Mouse (Mus musculus): ENCODE measurements at regions not wholly inside any gene's neighbourhood (a gene's known extent, or its start where the extent isn't known, plus 50 kb on each side); places are given as distances from the start of the nearest gene placed in this dataset.
A peak's percentile ranks its signal among the peaks of the same experiment; 100 is the strongest.
"Not testable (repeated sequence)": the region's sequence is repeated elsewhere in the genome, so short reads cannot be mapped to it uniquely, and the experiment has no call there.

DNA sequence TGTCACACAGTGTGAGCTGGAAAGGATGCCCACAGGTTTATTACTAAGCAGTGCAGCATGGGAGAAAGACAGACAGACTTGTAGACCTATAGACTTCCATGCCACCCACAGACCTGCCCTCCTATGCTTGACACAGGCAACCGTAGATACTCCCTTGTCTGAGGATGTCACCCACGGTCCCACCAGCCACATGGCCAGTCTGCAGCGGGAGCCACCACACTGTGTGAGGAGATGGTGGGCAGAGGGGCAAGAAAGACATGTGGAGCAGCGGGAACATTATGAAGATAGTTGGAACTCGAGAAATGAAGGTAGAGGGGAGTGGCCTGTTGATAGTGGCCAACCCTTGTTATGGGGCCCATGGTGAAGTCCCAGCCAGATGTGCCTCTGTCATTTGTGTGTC lies 244.0 kb upstream of the Tusc1 start:
- no peak for DNase-seq (ENCODE audit: low spot score in 2 of 2)

GRCm38 (mm10) chr4:93567487-93568259 lies 232.4 kb upstream of the Tusc1 start:
- no peak for DNase-seq (ENCODE audit: low spot score in 2 of 2)

DNA sequence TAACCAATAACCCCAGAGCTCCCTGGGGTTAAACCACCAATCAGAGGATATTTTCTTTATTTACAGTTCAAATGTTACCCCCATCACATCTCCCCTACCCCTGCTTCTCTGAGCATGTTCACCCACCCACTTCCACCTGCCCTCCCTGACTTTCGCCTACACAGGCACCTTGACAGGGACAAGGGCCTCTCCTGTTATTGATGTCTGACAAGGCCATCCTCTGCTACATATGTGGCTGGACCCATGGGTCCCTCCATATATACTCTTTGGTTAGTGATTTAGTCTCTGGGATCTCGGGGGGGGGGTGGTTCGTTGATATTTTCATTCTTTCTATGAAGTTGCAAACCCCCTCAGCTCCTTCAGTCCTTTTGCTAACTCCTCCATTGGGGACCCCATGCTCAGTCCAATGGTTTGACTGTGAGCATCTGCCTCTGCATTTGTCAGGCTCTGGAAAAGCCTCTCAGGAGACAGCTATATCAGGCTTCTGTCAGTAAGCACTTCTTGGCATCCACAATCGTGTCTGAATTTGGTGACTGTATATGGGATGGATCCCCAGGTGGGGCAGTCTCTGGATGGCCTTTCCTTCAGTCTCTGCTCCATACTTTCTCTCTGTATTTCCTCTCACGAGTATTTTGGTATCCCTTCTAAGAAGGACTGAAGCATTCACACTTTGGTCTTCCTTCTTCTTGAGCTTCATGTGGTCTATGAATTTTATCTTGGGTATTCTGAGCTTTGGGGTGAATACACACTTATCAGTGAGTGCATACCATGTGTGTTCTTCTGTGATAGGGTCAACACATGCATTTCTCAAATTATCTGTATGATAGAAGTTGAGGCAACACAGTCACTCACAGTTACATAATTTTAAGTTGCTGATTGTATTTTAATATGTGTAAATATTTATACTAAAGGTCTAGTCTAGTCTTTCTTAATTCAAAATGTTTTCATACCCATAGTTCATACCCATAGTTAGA lies 220.8 kb upstream of the Tusc1 start:
- peak in 1 of 2 experiments; percentile 50 for DNase-seq (ENCODE audit: low spot score in 2 of 2)

DNA sequence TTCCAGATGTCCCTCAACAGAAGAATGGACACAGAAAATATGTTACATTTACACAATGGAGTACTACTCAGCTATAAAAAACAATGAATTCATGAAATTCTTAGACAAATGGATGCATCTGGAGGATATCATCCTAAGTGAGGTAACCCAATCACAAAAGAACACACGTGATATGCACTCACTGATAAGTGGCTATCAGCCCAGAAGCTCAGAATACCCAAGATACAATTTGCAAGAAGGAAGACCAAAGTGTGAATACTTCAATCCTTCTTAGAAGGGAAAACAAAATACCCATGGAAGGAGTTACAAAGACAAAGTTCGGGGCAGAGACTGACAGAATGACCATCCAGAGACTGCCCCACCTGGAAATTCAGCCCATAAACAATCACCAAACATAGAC lies 219.9 kb upstream of the Tusc1 start:
- DNase-seq (ENCODE audit: low spot score in 2 of 2), result not testable (repeated sequence)

DNA sequence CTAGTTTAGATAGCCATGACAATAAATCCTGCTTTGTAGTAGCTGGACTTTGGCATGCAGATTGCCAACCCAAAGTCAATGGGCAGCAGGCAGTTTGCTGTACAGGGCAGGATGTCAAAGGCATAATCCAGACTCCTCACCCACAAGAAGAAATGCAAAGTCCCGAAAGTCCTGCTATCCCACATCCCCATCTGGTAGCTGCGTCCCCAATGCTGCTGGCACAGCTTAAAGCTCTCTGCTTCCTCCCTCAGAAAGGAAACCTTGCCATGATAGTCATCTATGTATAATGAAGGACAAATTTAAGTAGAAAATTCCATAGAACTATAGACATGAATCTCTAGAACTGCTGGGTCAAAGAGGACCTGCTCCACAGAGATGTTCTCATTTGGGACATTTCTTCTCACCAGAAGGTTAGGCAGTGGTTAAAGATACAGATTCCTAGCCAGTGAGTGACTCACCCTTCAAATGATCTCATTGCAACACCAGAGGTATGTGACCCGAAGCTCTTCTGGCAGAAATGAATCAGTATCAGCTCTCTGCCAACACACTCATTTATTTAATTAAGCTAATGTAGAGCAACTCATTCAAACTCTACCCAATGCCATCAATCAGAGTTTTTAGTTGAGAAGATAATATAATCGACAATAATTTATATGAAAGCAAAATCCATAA lies 217.3 kb upstream of the Tusc1 start:
- DNase-seq (ENCODE audit: low spot score in 2 of 2), result no peak

GRCm38 (mm10) chr4:93551086-93551485 lies 215.8 kb upstream of the Tusc1 start:
- DNase-seq (ENCODE audit: low spot score in 2 of 2), result peak; percentile 6 to 9

- DNase-seq (ENCODE audit: low spot score in 2 of 2), result peak; percentile 15 to 45
These were observed 205.3 kb upstream of the Tusc1 start for GRCm38 (mm10) chr4:93540588-93540987.

DNA sequence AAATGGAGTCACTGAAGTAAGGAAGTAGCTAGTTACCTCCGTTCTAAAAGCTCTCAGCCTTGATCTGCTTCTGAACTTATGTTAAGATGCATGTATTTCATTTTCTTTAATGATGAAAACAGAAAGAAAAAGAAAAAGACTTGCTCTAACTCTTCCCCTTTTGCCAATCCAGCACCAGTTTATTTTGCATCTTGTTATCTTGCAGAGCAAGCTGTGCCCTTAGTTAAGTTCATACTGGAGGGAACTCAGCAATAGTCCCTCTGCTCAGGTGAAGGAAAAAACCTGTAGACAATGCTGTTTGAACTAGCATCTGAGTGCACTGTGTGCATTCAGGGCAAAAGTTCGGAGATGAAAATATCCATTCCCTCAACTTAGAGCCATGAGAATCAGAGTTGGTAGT lies 192.1 kb upstream of the Tusc1 start:
- no peak for DNase-seq (ENCODE audit: low spot score in 2 of 2)

- DNase-seq (ENCODE audit: low spot score in 2 of 2), result no peak
These were observed 185.3 kb upstream of the Tusc1 start for GRCm38 (mm10) chr4:93520454-93521100.

GRCm38 (mm10) chr4:93518925-93519324 lies 183.6 kb upstream of the Tusc1 start:
- DNase-seq (ENCODE audit: low spot score in 2 of 2), result no peak

DNA sequence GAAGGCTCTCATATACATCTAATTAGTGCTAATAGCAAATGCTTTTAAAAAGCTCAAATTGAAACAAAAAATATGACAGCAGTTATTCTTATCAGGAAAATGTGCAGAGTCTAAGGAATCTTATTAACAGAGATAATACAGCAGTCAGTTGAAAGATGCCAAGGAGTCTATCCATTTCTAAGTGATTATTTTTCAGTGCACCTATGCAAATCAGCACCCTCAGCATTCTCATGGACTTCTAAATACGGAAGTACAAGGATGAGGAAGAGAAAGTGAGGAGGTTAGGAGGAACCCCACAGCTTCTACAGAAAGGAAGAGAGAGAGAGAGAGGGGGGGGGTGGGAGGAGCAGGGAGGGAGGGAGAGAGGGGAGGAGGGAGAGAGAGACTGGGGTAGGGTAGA lies 175.5 kb upstream of the Tusc1 start:
- DNase-seq (ENCODE audit: low spot score in 2 of 2), result no peak

GRCm38 (mm10) chr4:93496871-93497270 lies 161.6 kb upstream of the Tusc1 start:
- DNase-seq (ENCODE audit: low spot score in 2 of 2), result peak in 1 of 2 experiments; percentile 6

DNA sequence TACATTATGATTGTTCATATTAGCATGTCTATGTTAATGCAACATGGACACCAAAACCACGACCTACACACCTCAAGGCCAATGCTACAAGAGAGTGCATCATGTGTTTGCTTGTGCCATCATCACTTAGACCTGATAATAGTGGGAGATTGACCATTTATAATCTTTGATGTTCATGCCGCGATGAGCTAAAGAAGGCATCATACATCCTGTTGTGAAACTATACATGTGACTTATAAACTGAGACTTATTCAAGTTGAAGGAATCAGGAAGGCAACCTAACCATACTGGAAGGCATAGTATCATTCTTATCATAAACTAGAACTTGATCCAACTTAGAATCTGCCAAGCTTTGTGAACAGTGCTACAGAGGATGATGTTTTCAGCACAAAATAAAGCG lies 159.0 kb upstream of the Tusc1 start:
- DNase-seq (ENCODE audit: low spot score in 2 of 2), result no peak

DNA sequence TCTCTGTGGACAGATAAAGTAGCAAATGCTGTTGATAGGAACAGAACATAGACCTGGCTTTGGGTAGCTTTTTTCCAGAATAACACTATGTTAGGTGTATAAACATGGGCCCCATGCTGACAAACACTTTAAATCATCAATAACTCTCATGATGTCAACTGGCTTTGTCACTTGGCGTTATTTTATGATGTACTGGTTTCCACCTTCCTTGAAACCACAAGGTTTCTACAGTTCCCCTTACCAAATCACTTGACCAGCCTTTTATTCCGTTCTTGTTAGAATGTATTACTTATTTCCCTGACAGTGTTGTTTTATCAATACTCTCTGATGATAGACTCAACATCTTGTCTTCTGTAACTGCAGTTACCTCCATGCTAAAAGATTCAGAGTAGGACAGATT lies 158.6 kb upstream of the Tusc1 start:
- no peak for DNase-seq (ENCODE audit: low spot score in 2 of 2)

- no peak for DNase-seq (ENCODE audit: low spot score in 2 of 2)
These were observed 158.0 kb upstream of the Tusc1 start for GRCm38 (mm10) chr4:93493326-93493725.

DNA sequence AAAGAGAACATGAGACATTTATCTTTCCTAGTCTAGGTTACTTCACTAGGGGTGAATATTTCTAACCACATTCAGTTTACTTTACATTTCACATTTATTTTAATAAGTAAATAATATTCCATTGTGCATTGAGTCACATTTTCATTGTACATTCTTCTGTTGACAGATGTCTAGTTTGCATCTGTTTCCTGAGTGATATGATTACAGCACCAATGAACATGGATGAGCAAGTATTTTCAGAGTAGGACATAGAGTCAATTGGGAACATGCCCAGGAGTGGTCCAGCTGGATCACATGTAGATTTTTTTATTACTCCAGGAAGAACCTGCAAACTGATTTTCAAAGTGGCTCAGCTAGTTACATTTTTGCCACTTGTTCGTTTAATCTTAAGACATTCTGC lies 153.3 kb upstream of the Tusc1 start:
- DNase-seq (ENCODE audit: low spot score in 2 of 2), result no peak

DNA sequence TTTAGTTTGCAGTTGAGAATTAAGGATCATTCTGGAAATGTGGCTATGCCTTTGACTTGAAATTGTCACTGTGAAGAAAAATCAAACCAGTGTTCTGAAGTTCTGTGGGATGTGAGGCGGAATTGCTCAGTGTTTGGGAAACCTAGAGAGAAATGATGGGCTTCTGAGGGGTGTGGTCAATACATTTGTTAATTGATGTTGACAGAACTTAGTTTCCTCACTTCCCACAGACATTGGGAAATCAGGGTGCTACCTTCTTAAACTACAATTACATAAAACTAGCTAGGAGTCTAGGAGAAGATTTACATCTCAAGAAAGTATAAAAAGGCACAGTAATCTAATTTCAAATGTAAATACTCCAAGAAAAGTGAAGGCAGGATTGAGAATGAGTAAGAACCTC lies 151.1 kb upstream of the Tusc1 start:
- no peak for DNase-seq (ENCODE audit: low spot score in 2 of 2)

DNA sequence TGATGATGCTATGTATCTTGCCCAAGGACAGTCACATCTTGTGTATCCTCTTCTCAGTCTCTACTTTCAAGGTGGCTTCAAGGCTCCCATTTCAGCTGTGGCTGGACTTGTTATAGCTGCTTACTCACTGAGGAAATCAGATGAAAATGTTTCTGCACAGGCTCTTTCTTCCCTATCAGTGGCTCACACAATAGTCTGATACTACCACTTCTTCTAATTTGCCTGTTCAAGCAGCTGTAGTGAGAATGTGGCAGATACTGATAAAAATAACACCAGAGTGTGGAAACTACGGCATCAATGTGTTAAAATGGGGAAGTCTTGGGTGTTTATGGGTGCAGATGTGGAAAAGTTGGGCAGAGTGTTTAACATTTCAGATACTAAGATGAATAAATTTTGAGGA lies 145.9 kb upstream of the Tusc1 start:
- peak; percentile 2 to 25 for DNase-seq (ENCODE audit: low spot score in 2 of 2)

DNA sequence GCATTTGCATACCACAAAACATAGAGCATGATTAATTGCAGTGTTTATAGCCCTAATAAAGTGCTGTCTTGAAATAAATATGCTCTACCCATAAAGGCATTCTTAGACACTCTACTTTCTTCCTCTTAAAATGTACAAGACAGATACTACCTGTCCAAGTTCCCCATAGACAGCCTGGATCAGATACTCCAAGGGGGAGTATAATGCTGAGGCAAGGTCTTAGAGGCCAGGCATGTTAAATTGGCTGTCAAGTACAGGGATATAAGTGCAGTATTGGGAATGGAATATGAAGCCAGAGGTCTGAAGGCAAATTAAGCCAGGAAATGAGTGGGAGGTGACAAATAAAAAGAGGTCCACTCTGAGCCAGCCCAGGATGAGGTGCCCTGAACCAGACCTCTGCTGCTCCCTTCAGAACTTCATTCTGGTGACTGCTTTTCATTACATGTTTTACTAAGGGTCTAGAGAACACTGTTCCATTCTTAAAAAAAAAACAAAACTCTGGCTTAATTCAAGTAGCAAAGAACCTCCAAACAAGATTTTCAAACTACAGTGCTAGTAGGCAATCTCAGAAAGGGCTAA lies 142.0 kb upstream of the Tusc1 start:
- no peak for DNase-seq (ENCODE audit: low spot score in 2 of 2)

DNA sequence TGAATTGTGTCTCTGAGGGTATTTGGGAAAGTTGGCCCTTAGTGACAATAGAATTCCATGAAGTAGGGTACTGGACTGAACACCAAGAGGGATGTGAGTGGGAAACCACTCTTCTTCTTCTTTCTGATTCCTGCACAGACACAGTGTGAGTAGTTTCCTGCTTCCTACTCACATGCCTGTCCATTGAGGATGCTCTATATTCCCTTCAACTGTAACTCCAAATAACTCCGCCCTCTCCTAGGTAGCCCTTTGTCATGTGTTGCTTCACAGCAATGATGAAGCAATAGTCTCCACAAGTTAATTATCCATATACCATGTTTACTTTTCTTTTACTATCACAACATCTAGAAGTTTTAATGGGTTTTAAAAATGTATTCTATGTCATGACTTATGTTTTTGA lies 132.7 kb upstream of the Tusc1 start:
- no peak for DNase-seq (ENCODE audit: low spot score in 2 of 2)

DNA sequence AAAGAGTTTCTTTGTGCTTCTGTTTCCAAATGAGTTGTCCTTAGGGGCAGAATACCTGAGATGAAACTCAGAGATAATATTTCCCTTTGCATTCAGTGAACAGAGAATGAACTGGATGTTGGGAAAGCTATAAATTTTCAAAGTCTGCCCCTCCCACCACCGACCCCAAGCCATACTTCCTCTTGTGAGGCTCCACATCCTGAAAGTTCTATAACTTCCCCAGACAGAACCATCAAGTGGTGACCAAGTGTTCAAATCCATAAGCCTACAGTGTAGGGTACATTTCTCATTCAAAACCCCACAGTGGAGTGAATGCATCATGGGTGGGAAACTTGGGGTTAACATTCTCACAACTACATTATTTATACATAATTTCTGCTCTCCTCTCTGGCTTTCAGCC lies 132.1 kb upstream of the Tusc1 start:
- no peak for DNase-seq (ENCODE audit: low spot score in 2 of 2)
